In genomic region chr8:21978193-21978592, GRCm38 (mm10) we compare ENCODE assay signal across 22 mouse cellular contexts. TPM values are rescaled to one million over a fixed set of nuclear protein-coding genes. Genes with fewer than 3 reads are reported as not detected.
DNase-seq lines count a peak whose midpoint lies in the region; ATAC-seq and TF ChIP-seq lines count a peak whose summit lies in the region.
"Had no signal": no experiment of that assay in that cellular context is flagged by ENCODE, and none has a peak within 500 bp of the region (broad histone marks: within the 10 kb centered on the region; RNA-seq: fewer than 3 reads in every experiment).

No protein-coding gene starts in this region.

- peak; percentile 66 for ATAC-seq in frontal cortex, adult (ENCODE audit: low TSS enrichment)
- no peak for ATAC-seq in midbrain, postnatal 0 days (ENCODE audit: low FRiP score)
- ATAC-seq in midbrain, embryonic 15.5 days (replicated peaks) = no peak
- ATAC-seq: CD4-positive, CD25-positive, alpha-beta regulatory T cell, adult 4 months; liver, embryonic 12.5 days had no signal

- DNase-seq in frontal cortex, postnatal 14 days (ENCODE audit: low spot score in 2 of 2) = no peak
- DNase-seq in midbrain, postnatal 0 days (ENCODE audit: low spot score) = peak; percentile 61
- DNase-seq in layer of hippocampus, adult 8-10 months (ENCODE audit: low spot score in 2 of 2) = peak; percentile 29 to 48
- peak; percentile 14 for DNase-seq in left cerebral cortex, postnatal 4 days
- DNase-seq in gastrocnemius, postnatal 25 days = no peak
- no peak for DNase-seq in gastrocnemius, postnatal 14 days
- DNase-seq: adrenal gland, postnatal 14 days; heart, adult 2 months; kidney, adult 8-10 months; kidney, postnatal 36 days; thymus, postnatal 4 days had no signal

- H3K27ac ChIP-seq in midbrain, postnatal 0 days (ENCODE audit: low read depth, low read length) = no peak overlapping the region
- H3K27ac ChIP-seq in midbrain, embryonic 15.5 days = no peak overlapping the region
- H3K27ac ChIP-seq: heart, adult 2 months; limb, embryonic 10.5 days; liver, embryonic 12.5 days; lung, embryonic 15.5 days; neural tube, embryonic 13.5 days had no signal

- no peaks in the 10 kb centered on the region for H3K36me3 ChIP-seq in midbrain, postnatal 0 days (ENCODE audit: insufficient read depth, low read length)
- no peaks in the 10 kb centered on the region for H3K36me3 ChIP-seq in midbrain, embryonic 15.5 days (replicated peaks)
- H3K36me3 ChIP-seq: limb, embryonic 10.5 days; liver, embryonic 12.5 days; lung, embryonic 15.5 days; neural tube, embryonic 13.5 days had no signal

- no peak overlapping the region for H3K4me2 ChIP-seq in midbrain, postnatal 0 days (ENCODE audit: low read depth, low read length, poor library complexity, severe bottlenecking)
- H3K4me2 ChIP-seq in midbrain, embryonic 15.5 days = no peak overlapping the region
- H3K4me2 ChIP-seq: liver, embryonic 12.5 days; lung, embryonic 15.5 days; neural tube, embryonic 13.5 days had no signal

- 51% methylated on average over 4 of the region's 4 CpGs for WGBS in midbrain, postnatal 0 days
- 59% methylated on average over 4 of the region's 4 CpGs for WGBS in midbrain, embryonic 15.5 days

- TF ChIP-seq CTCF in midbrain, postnatal 0 days (IDR thresholded peaks at IDR 0.05) = no peak

- H3K4me3 ChIP-seq in midbrain, postnatal 0 days (ENCODE audit: low read depth, low read length) = no peak overlapping the region
- H3K4me3 ChIP-seq in midbrain, embryonic 15.5 days = no peak overlapping the region
- H3K4me3 ChIP-seq: heart, adult 2 months; limb, embryonic 10.5 days; liver, embryonic 12.5 days; lung, embryonic 15.5 days; neural tube, embryonic 13.5 days had no signal

- H3K9me3 ChIP-seq in midbrain, postnatal 0 days (ENCODE audit: low read length) = no peaks in the 10 kb centered on the region
- no peaks in the 10 kb centered on the region for H3K9me3 ChIP-seq in midbrain, embryonic 15.5 days
- H3K9me3 ChIP-seq: limb, embryonic 10.5 days; liver, embryonic 12.5 days; lung, embryonic 15.5 days; neural tube, embryonic 13.5 days had no signal

- no peaks in the 10 kb centered on the region for H3K4me1 ChIP-seq in midbrain, postnatal 0 days (ENCODE audit: insufficient read depth, low read length)
- no peaks in the 10 kb centered on the region for H3K4me1 ChIP-seq in midbrain, embryonic 15.5 days
- H3K4me1 ChIP-seq: limb, embryonic 10.5 days; liver, embryonic 12.5 days; lung, embryonic 15.5 days; neural tube, embryonic 13.5 days had no signal

- intact Hi-C loops in left cerebral cortex, postnatal 4 days (cut with DNase I) = no loop called here
- intact Hi-C loops in gastrocnemius, postnatal 14 days (cut with DNase I; ENCODE audit: low total_unique reads) = no loop called here

- no peak overlapping the region for H3K9ac ChIP-seq in midbrain, postnatal 0 days (replicated peaks; ENCODE audit: low read length, poor library complexity, severe bottlenecking)
- no peak overlapping the region for H3K9ac ChIP-seq in midbrain, embryonic 15.5 days
- H3K9ac ChIP-seq: liver, embryonic 12.5 days; lung, embryonic 15.5 days; neural tube, embryonic 13.5 days had no signal

- H3K27me3 ChIP-seq in midbrain, postnatal 0 days (ENCODE audit: insufficient read depth, low read length) = no peaks in the 10 kb centered on the region
- no peaks in the 10 kb centered on the region for H3K27me3 ChIP-seq in midbrain, embryonic 15.5 days (replicated peaks)
- H3K27me3 ChIP-seq: liver, embryonic 12.5 days; lung, embryonic 15.5 days; neural tube, embryonic 13.5 days had no signal

RNA-seq across cellular contexts. Expression of gene Ccdc70, which starts 8.6 kb away (rescaled TPM):
- not detected in 2 replicates for total RNA-seq in midbrain, postnatal 0 days (2014; rRNA removed)
- polyA plus RNA-seq in midbrain, postnatal 0 days (2015; fragmentation: Nextera tagmentation; extraction: Ambion mirVana) = not detected in 2 replicates
- polyA plus RNA-seq in midbrain, embryonic 15.5 days (2015; fragmentation: Nextera tagmentation; extraction: Ambion mirVana) = not detected in 2 replicates
- total RNA-seq in layer of hippocampus, adult 8-10 months (2022) = not detected
- total RNA-seq in left cerebral cortex, postnatal 4 days (2021) = not detected
- total RNA-seq in gastrocnemius, postnatal 25 days (2021) = not detected
- not detected for total RNA-seq in gastrocnemius, postnatal 14 days (2021)
- total RNA-seq: adrenal gland, postnatal 14 days; heart, adult 2 months; megakaryocyte progenitor cell, adult 5-6 weeks; MEL had no signal
- polyA plus RNA-seq: CD4-positive, CD25-positive, alpha-beta regulatory T cell, adult 4 months; frontal cortex, adult 2 months; heart, adult 2 months; heart, postnatal 0 days; limb, embryonic 10.5 days; liver, embryonic 12.5 days; lung, embryonic 15.5 days; neural tube, embryonic 13.5 days had no signal

RNA-seq across cellular contexts. Expression of gene Fam90a1a, which starts 19.7 kb away (rescaled TPM):
- not detected in 2 replicates for total RNA-seq in midbrain, postnatal 0 days (2014; rRNA removed)
- not detected in 2 replicates for polyA plus RNA-seq in midbrain, postnatal 0 days (2015; fragmentation: Nextera tagmentation; extraction: Ambion mirVana)
- polyA plus RNA-seq in midbrain, embryonic 15.5 days (2015; fragmentation: Nextera tagmentation; extraction: Ambion mirVana) = not detected in 2 replicates
- not detected for total RNA-seq in layer of hippocampus, adult 8-10 months (2022)
- not detected for total RNA-seq in left cerebral cortex, postnatal 4 days (2021)
- not detected for total RNA-seq in gastrocnemius, postnatal 25 days (2021)
- total RNA-seq in gastrocnemius, postnatal 14 days (2021) = not detected
- total RNA-seq: adrenal gland, postnatal 14 days; heart, adult 2 months; megakaryocyte progenitor cell, adult 5-6 weeks; MEL had no signal
- polyA plus RNA-seq: CD4-positive, CD25-positive, alpha-beta regulatory T cell, adult 4 months; frontal cortex, adult 2 months; heart, adult 2 months; heart, postnatal 0 days; limb, embryonic 10.5 days; liver, embryonic 12.5 days; lung, embryonic 15.5 days; neural tube, embryonic 13.5 days had no signal

RNA-seq across cellular contexts. Expression of gene Defb13, which starts 31.6 kb away (rescaled TPM):
- not detected in 2 replicates for total RNA-seq in midbrain, postnatal 0 days (2014; rRNA removed)
- not detected in 2 replicates for polyA plus RNA-seq in midbrain, postnatal 0 days (2015; fragmentation: Nextera tagmentation; extraction: Ambion mirVana)
- polyA plus RNA-seq in midbrain, embryonic 15.5 days (2015; fragmentation: Nextera tagmentation; extraction: Ambion mirVana) = not detected in 2 replicates
- not detected for total RNA-seq in layer of hippocampus, adult 8-10 months (2022)
- total RNA-seq in left cerebral cortex, postnatal 4 days (2021) = not detected
- total RNA-seq in gastrocnemius, postnatal 25 days (2021) = not detected
- not detected for total RNA-seq in gastrocnemius, postnatal 14 days (2021)
- total RNA-seq: adrenal gland, postnatal 14 days; heart, adult 2 months; megakaryocyte progenitor cell, adult 5-6 weeks; MEL had no signal
- polyA plus RNA-seq: CD4-positive, CD25-positive, alpha-beta regulatory T cell, adult 4 months; frontal cortex, adult 2 months; heart, adult 2 months; heart, postnatal 0 days; limb, embryonic 10.5 days; liver, embryonic 12.5 days; lung, embryonic 15.5 days; neural tube, embryonic 13.5 days had no signal

RNA-seq across cellular contexts. Expression of gene Defb35, which starts 40.0 kb away (rescaled TPM):
- total RNA-seq in midbrain, postnatal 0 days (2014; rRNA removed) = not detected in 2 replicates
- not detected in 2 replicates for polyA plus RNA-seq in midbrain, postnatal 0 days (2015; fragmentation: Nextera tagmentation; extraction: Ambion mirVana)
- not detected in 2 replicates for polyA plus RNA-seq in midbrain, embryonic 15.5 days (2015; fragmentation: Nextera tagmentation; extraction: Ambion mirVana)
- not detected for total RNA-seq in layer of hippocampus, adult 8-10 months (2022)
- not detected for total RNA-seq in left cerebral cortex, postnatal 4 days (2021)
- total RNA-seq in gastrocnemius, postnatal 25 days (2021) = not detected
- not detected for total RNA-seq in gastrocnemius, postnatal 14 days (2021)
- total RNA-seq: adrenal gland, postnatal 14 days; heart, adult 2 months; megakaryocyte progenitor cell, adult 5-6 weeks; MEL had no signal
- polyA plus RNA-seq: CD4-positive, CD25-positive, alpha-beta regulatory T cell, adult 4 months; frontal cortex, adult 2 months; heart, adult 2 months; heart, postnatal 0 days; limb, embryonic 10.5 days; liver, embryonic 12.5 days; lung, embryonic 15.5 days; neural tube, embryonic 13.5 days had no signal

RNA-seq across cellular contexts. Expression of gene Defb15, which starts 45.7 kb away (rescaled TPM):
- not detected in 2 replicates for total RNA-seq in midbrain, postnatal 0 days (2014; rRNA removed)
- polyA plus RNA-seq in midbrain, postnatal 0 days (2015; fragmentation: Nextera tagmentation; extraction: Ambion mirVana) = not detected in 2 replicates
- polyA plus RNA-seq in midbrain, embryonic 15.5 days (2015; fragmentation: Nextera tagmentation; extraction: Ambion mirVana) = not detected in 2 replicates
- total RNA-seq in layer of hippocampus, adult 8-10 months (2022) = not detected
- total RNA-seq in left cerebral cortex, postnatal 4 days (2021) = not detected
- total RNA-seq in gastrocnemius, postnatal 25 days (2021) = not detected
- total RNA-seq in gastrocnemius, postnatal 14 days (2021) = not detected
- total RNA-seq: adrenal gland, postnatal 14 days; heart, adult 2 months; megakaryocyte progenitor cell, adult 5-6 weeks; MEL had no signal
- polyA plus RNA-seq: CD4-positive, CD25-positive, alpha-beta regulatory T cell, adult 4 months; frontal cortex, adult 2 months; heart, adult 2 months; heart, postnatal 0 days; limb, embryonic 10.5 days; liver, embryonic 12.5 days; lung, embryonic 15.5 days; neural tube, embryonic 13.5 days had no signal

Comparison
In these comparisons a context has a peak if more than half of its experiments do, and no peak if none do; other contexts are left out.
1. DNase-seq: peak in midbrain, postnatal 0 days (single experiment), layer of hippocampus, adult 8-10 months (2 of 2) and left cerebral cortex, postnatal 4 days (single experiment); none in frontal cortex, postnatal 14 days (0 of 2), gastrocnemius, postnatal 25 days (single experiment) and gastrocnemius, postnatal 14 days (single experiment).